Mouse (Mus musculus) central nervous system, embryonic 14 days (tissue): ENCODE results near the gene Olfr987. TPM values are rescaled to one million over a fixed set of nuclear protein-coding genes. Genes with fewer than 3 reads are reported as not detected.

Experiments used
- polyA plus RNA-seq: library from polyadenylated mRNA; depleted of rRNA; stranded (reverse); fragments of >200 nt; gene quantifications from 2 replicates; pipeline ENCODE4 v1.2.3, GENCODE M21; 2012; rRNA removed

Gene Olfr987
- not detected in 2 replicates for polyA plus RNA-seq

DNA sequence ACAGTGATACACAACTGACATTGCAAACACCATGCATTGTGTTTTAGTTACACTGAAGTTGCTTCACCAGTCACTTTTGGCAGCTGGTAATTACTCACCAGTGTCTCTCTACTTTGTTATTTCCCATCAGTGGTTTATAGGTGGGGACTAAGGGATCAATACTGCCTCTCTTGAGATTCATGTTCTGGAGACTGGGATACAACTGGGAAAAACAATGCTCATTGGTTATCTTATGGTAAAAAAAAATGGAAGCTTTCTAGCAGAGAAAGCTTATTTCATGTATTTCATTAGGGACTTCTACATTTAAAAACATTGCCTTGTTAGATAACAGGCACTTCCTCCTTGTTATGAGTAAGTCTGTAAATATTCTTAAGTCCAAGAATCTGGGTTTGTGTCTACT is at the start of gene Olfr987:
Gene Olfr987, minus strand, starts transcription at position 101 of the 400 bp plus-strand sequence.

GRCm38 (mm10) chr2:85363127-85363526 is 24.0 kb upstream of the Olfr987 start, which contains the start of gene Olfr988:
Gene Olfr988 (minus strand): TSS chr2:85363227.

Other genes starting within 250 kb of the Olfr987 start
- gene Aplnr, start 203.1 kb downstream of the Olfr987 start, polyA plus RNA-seq, result 17.1 and 24.1 TPM in 2 replicates
- gene Lrrc55, start 142.1 kb downstream of the Olfr987 start, polyA plus RNA-seq, result 12.2 and 13.5 TPM in 2 replicates
- gene Olfr988, start 23.9 kb upstream of the Olfr987 start, polyA plus RNA-seq, result not detected in 2 replicates
- not detected in 2 replicates for gene Olfr992, start 70.2 kb upstream of the Olfr987 start, polyA plus RNA-seq
- gene Olfr993, start 75.6 kb upstream of the Olfr987 start, polyA plus RNA-seq, result not detected in 2 replicates
- not detected in 2 replicates for gene Olfr994, start 97.1 kb upstream of the Olfr987 start, polyA plus RNA-seq
- gene Olfr995, start 104.3 kb upstream of the Olfr987 start, polyA plus RNA-seq, result not detected in 2 replicates
- gene 4833423E24Rik, start 179.7 kb upstream of the Olfr987 start, polyA plus RNA-seq, result 0.07 and 0.44 TPM in 2 replicates
- not detected in 2 replicates for gene Olfr996, start 239.9 kb upstream of the Olfr987 start, polyA plus RNA-seq
- not detected in 2 replicates for gene Olfr998, start 249.6 kb upstream of the Olfr987 start, polyA plus RNA-seq